Mouse (Mus musculus): ENCODE data around the gene Pex7. TPM values are rescaled to one million over a fixed set of nuclear protein-coding genes. Genes with fewer than 3 reads are reported as not detected.

Pex7 gene
- total and polyA plus RNA-seq, 2 experiments from 2014 or later, result 24.2 to 46.7 TPM

GRCm38 (mm10) chr10:19850998-19851691 is 56.3 kb downstream of the Pex7 start, which contains the start of gene Slc35d3:
Gene Slc35d3 (minus strand): TSS chr10:19851459.
- no peaks in the 10 kb centered on the region for H3K9me3 ChIP-seq (replicated peaks; ENCODE audit: control insufficient read depth, low read length)
- TF ChIP-seq EP300 (IDR thresholded peaks at IDR 0.05; ENCODE audit: low read depth), result no peak
- no peak for TF ChIP-seq CTCF (IDR thresholded peaks at IDR 0.05; ENCODE audit: low read depth)
- peaks cover 8% of the 10 kb centered on the region for H3K4me1 ChIP-seq (ENCODE audit: control insufficient read depth, insufficient read depth)
- no peaks in the 10 kb centered on the region for H3K36me3 ChIP-seq (replicated peaks; ENCODE audit: control insufficient read depth, insufficient read depth, low read length)
- H3K27ac ChIP-seq (ENCODE audit: low read depth), result no peak within 1 kb of the TSS
- H3K4me3 ChIP-seq (ENCODE audit: low read depth, low read length), result peak within 1 kb of the TSS; percentile 45
- WGBS, result under 1% methylated on average over 65 of the region's 72 CpGs
- 0 out of 2 replicates have a peak within 1 kb of the TSS, but pooled peaks have one; percentile 1 for H3K9ac ChIP-seq (replicated peaks; ENCODE audit: low read depth, low read length)
- ATAC-seq (ENCODE audit: insufficient read depth, low read depth), result no peak
- DNase-seq (ENCODE audit: low spot score), result peak; percentile 6
- H3K4me2 ChIP-seq (ENCODE audit: low read depth, low read length), result peak within 1 kb of the TSS; percentile 77
- peaks cover 54% of the 10 kb centered on the region for H3K27me3 ChIP-seq (ENCODE audit: control insufficient read depth, insufficient read depth, low read length)

- ATAC-seq (ENCODE audit: insufficient read depth, low read depth) (peak; percentile 31; the same call in 1 of the 2 replicates), DNase-seq (ENCODE audit: low spot score) (peak; percentile 12)
- WGBS, result under 1% methylated on average over 36 of the region's 36 CpGs
- Histone ChIP-seq H3K4me2 (ENCODE audit: low read depth, low read length) (peak overlapping the region; percentile 77), H3K27me3 (ENCODE audit: control insufficient read depth, insufficient read depth, low read length) (peaks cover 54% of the 10 kb centered on the region), H3K27ac (ENCODE audit: low read depth) (no peak overlapping the region), H3K9me3 (replicated peaks; ENCODE audit: control insufficient read depth, low read length) (no peaks in the 10 kb centered on the region), H3K36me3 (replicated peaks; ENCODE audit: control insufficient read depth, insufficient read depth, low read length) (no peaks in the 10 kb centered on the region), H3K4me3 (ENCODE audit: low read depth, low read length) (peak overlapping the region; percentile 45), H3K9ac (replicated peaks; ENCODE audit: low read depth, low read length) (0 out of 2 replicates have a peak overlapping the region, but pooled peaks have one; percentile 1), H3K4me1 (ENCODE audit: control insufficient read depth, insufficient read depth) (peaks cover 8% of the 10 kb centered on the region)
- TF ChIP-seq CTCF (IDR thresholded peaks at IDR 0.05; ENCODE audit: low read depth) (no peak), EP300 (IDR thresholded peaks at IDR 0.05; ENCODE audit: low read depth) (no peak)
Measured at GRCm38 (mm10) chr10:19850544-19850997, 56.9 kb downstream of the Pex7 start.

GRCm38 (mm10) chr10:19849771-19850365 is 57.6 kb downstream of the Pex7 start:
- no peak overlapping the region for H3K9ac ChIP-seq (replicated peaks; ENCODE audit: low read depth, low read length)
- no peaks in the 10 kb centered on the region for H3K36me3 ChIP-seq (replicated peaks; ENCODE audit: control insufficient read depth, insufficient read depth, low read length)
- peaks cover 54% of the 10 kb centered on the region for H3K27me3 ChIP-seq (ENCODE audit: control insufficient read depth, insufficient read depth, low read length)
- H3K4me1 ChIP-seq (ENCODE audit: control insufficient read depth, insufficient read depth), result peaks cover 8% of the 10 kb centered on the region
- TF ChIP-seq EP300 (IDR thresholded peaks at IDR 0.05; ENCODE audit: low read depth) (no peak), CTCF (IDR thresholded peaks at IDR 0.05; ENCODE audit: low read depth) (no peak)
- peak overlapping the region; percentile 45 for H3K4me3 ChIP-seq (ENCODE audit: low read depth, low read length)
- no peak overlapping the region for H3K27ac ChIP-seq (ENCODE audit: low read depth)
- ATAC-seq (ENCODE audit: insufficient read depth, low read depth) (0 out of 2 replicates have a peak, but pooled peaks have one; percentile 18), DNase-seq (ENCODE audit: low spot score) (no peak)
- WGBS, result under 1% methylated on average over 31 of the region's 32 CpGs
- no peaks in the 10 kb centered on the region for H3K9me3 ChIP-seq (replicated peaks; ENCODE audit: control insufficient read depth, low read length)
- peak overlapping the region; percentile 77 for H3K4me2 ChIP-seq (ENCODE audit: low read depth, low read length)

GRCm38 (mm10) chr10:19848928-19849770 is 58.3 kb downstream of the Pex7 start:
- H3K4me1 ChIP-seq (ENCODE audit: control insufficient read depth, insufficient read depth), result peaks cover 8% of the 10 kb centered on the region
- WGBS, result 10% methylated on average over 44 of the region's 44 CpGs
- no peak overlapping the region for H3K9ac ChIP-seq (replicated peaks; ENCODE audit: low read depth, low read length)
- H3K4me3 ChIP-seq (ENCODE audit: low read depth, low read length), result peak overlapping the region; percentile 45
- H3K27me3 ChIP-seq (ENCODE audit: control insufficient read depth, insufficient read depth, low read length), result peaks cover 54% of the 10 kb centered on the region
- TF ChIP-seq EP300 (IDR thresholded peaks at IDR 0.05; ENCODE audit: low read depth) (no peak), CTCF (IDR thresholded peaks at IDR 0.05; ENCODE audit: low read depth) (no peak)
- no peaks in the 10 kb centered on the region for H3K36me3 ChIP-seq (replicated peaks; ENCODE audit: control insufficient read depth, insufficient read depth, low read length)
- DNase-seq (ENCODE audit: low spot score), result no peak
- no peaks in the 10 kb centered on the region for H3K9me3 ChIP-seq (replicated peaks; ENCODE audit: control insufficient read depth, low read length)
- no peak for ATAC-seq (ENCODE audit: insufficient read depth, low read depth)
- H3K27ac ChIP-seq (ENCODE audit: low read depth), result no peak overlapping the region
- H3K4me2 ChIP-seq (ENCODE audit: low read depth, low read length), result peak overlapping the region; percentile 77

GRCm38 (mm10) chr10:19839836-19840235 is 67.7 kb downstream of the Pex7 start:
- ATAC-seq (ENCODE audit: insufficient read depth, low read depth), result no peak
- H3K27ac ChIP-seq (ENCODE audit: low read depth), result no peak overlapping the region
- DNase-seq (ENCODE audit: low spot score), result no peak
- TF ChIP-seq CTCF (IDR thresholded peaks at IDR 0.05; ENCODE audit: low read depth), result no peak
- no peak for TF ChIP-seq EP300 (IDR thresholded peaks at IDR 0.05; ENCODE audit: low read depth)
- WGBS, result 81% methylated on average over 5 of the region's 5 CpGs
- no peak overlapping the region for H3K4me3 ChIP-seq (ENCODE audit: low read depth, low read length)
- H3K27me3 ChIP-seq (ENCODE audit: control insufficient read depth, insufficient read depth, low read length), result no peaks in the 10 kb centered on the region
- H3K9me3 ChIP-seq (replicated peaks; ENCODE audit: control insufficient read depth, low read length), result no peaks in the 10 kb centered on the region
- H3K4me1 ChIP-seq (ENCODE audit: control insufficient read depth, insufficient read depth), result no peaks in the 10 kb centered on the region
- H3K4me2 ChIP-seq (ENCODE audit: low read depth, low read length), result no peak overlapping the region
- H3K36me3 ChIP-seq (replicated peaks; ENCODE audit: control insufficient read depth, insufficient read depth, low read length), result no peaks in the 10 kb centered on the region
- H3K9ac ChIP-seq (replicated peaks; ENCODE audit: low read depth, low read length), result no peak overlapping the region
